ENCODE assay signal across 22 mouse cellular contexts in genomic region chr2:45486530-45486929, GRCm38 (mm10).
DNase-seq lines count a peak whose midpoint lies in the region; ATAC-seq lines count a peak whose summit lies in the region.
"Had no signal": no experiment of that assay in that cellular context is flagged by ENCODE, and none has a peak within 500 bp of the region (broad histone marks: within the 10 kb centered on the region; RNA-seq: fewer than 3 reads in every experiment).

No protein-coding gene starts in this region.

- H3K9me3 ChIP-seq in forebrain, embryonic 14.5 days (replicated peaks; ENCODE audit: control insufficient read depth, low read length), result no peaks in the 10 kb centered on the region
- no peaks in the 10 kb centered on the region for H3K9me3 ChIP-seq in forebrain, embryonic 10.5 days
- H3K9me3 ChIP-seq: heart, embryonic 13.5 days; hindbrain, embryonic 12.5 days had no signal

- H3K36me3 ChIP-seq in forebrain, embryonic 14.5 days (ENCODE audit: control insufficient read depth, insufficient read depth, low read length), result no peaks in the 10 kb centered on the region
- no peaks in the 10 kb centered on the region for H3K36me3 ChIP-seq in forebrain, embryonic 10.5 days (replicated peaks)
- H3K36me3 ChIP-seq: heart, embryonic 13.5 days; hindbrain, embryonic 12.5 days had no signal

- H3K4me2 ChIP-seq in forebrain, embryonic 14.5 days (ENCODE audit: low read length), result no peak overlapping the region
- H3K4me2 ChIP-seq: heart, embryonic 13.5 days; hindbrain, embryonic 12.5 days had no signal

- no peaks in the 10 kb centered on the region for H3K27me3 ChIP-seq in forebrain, embryonic 14.5 days (replicated peaks; ENCODE audit: control insufficient read depth, insufficient read depth, low read length)
- H3K27me3 ChIP-seq in forebrain, embryonic 10.5 days (ENCODE audit: poor library complexity, severe bottlenecking), result no peaks in the 10 kb centered on the region
- H3K27me3 ChIP-seq: CH12.LX; heart, embryonic 13.5 days; hindbrain, embryonic 12.5 days; Patski had no signal

- H3K4me1 ChIP-seq in forebrain, embryonic 14.5 days (ENCODE audit: control insufficient read depth, insufficient read depth, low read length), result no peaks in the 10 kb centered on the region
- H3K4me1 ChIP-seq in forebrain, embryonic 10.5 days, result peaks cover 5% of the 10 kb centered on the region; the same call in 1 of the 2 replicates
- H3K4me1 ChIP-seq: heart, embryonic 13.5 days; hindbrain, embryonic 12.5 days had no signal

- no peak overlapping the region for H3K9ac ChIP-seq in forebrain, embryonic 14.5 days (ENCODE audit: low read length)
- H3K9ac ChIP-seq: heart, embryonic 13.5 days; hindbrain, embryonic 12.5 days had no signal

- no peak overlapping the region for H3K27ac ChIP-seq in forebrain, embryonic 14.5 days (ENCODE audit: low read depth, low read length)
- H3K27ac ChIP-seq in forebrain, embryonic 10.5 days, result no peak overlapping the region
- H3K27ac ChIP-seq: heart, embryonic 13.5 days; hindbrain, embryonic 12.5 days had no signal

- WGBS in forebrain, embryonic 14.5 days, result 73% methylated on average over 5 of the region's 5 CpGs
- WGBS in forebrain, embryonic 10.5 days, result 88% methylated on average over 5 of the region's 5 CpGs

- peak; percentile 58; the same call in 1 of the 2 replicates for ATAC-seq in forebrain, embryonic 14.5 days
- ATAC-seq: activated CD4-positive, CD25-positive, alpha-beta regulatory T cell, adult 4 months; hindbrain, embryonic 16.5 days; inflammation-experienced regulatory T-cells, adult 6 months; intestine, postnatal 0 days; Patski had no signal

- H3K4me3 ChIP-seq in forebrain, embryonic 14.5 days (ENCODE audit: low read depth, low read length), result no peak overlapping the region
- no peak overlapping the region for H3K4me3 ChIP-seq in forebrain, embryonic 10.5 days
- H3K4me3 ChIP-seq: heart, embryonic 13.5 days; hindbrain, embryonic 12.5 days had no signal

- intact Hi-C loops in left cerebral cortex, postnatal 14 days (cut with DNase I), result no loop called here

- peak; percentile 54 for DNase-seq in forebrain, embryonic 14.5 days (ENCODE audit: low spot score)
- no peak for DNase-seq in forebrain, embryonic 10.5 days (ENCODE audit: extremely low spot score, low spot score)
- DNase-seq in left cerebral cortex, postnatal 14 days (ENCODE audit: low spot score in 2 of 2), result peak; percentile 3 to 11
- no peak for DNase-seq in left cerebral cortex, adult 8-10 months (ENCODE audit: low spot score in 2 of 2)
- DNase-seq in brain, embryonic 18.5 days (ENCODE audit: low read depth, low spot score), result peak; percentile 16
- peak; percentile 42 for DNase-seq in telencephalon, adult 2 months (ENCODE audit: low read depth, low spot score)
- DNase-seq in natural killer cell, adult 2 months (ENCODE audit: low spot score in 2 of 2), result no peak
- DNase-seq: adrenal gland, postnatal 14 days; cerebellum, adult 11 months; cerebellum, adult 8-10 months; cerebellum, postnatal 14 days; gastrocnemius, postnatal 36 days; heart, adult 11 months; heart, postnatal 4 days had no signal

Comparison
In these comparisons a context has a peak if more than half of its experiments do, and no peak if none do; other contexts are left out.
1. DNase-seq: peak in forebrain, embryonic 14.5 days (single experiment), left cerebral cortex, postnatal 14 days (2 of 2), brain, embryonic 18.5 days (single experiment) and telencephalon, adult 2 months (single experiment); none in forebrain, embryonic 10.5 days (single experiment), left cerebral cortex, adult 8-10 months (0 of 2) and natural killer cell, adult 2 months (0 of 2).